Mouse (Mus musculus) liver, embryonic 11.5 days (tissue): ENCODE measurements at regions not wholly inside any gene's neighbourhood (a gene's known extent, or its start where the extent isn't known, plus 50 kb on each side); places are given as distances from the start of the nearest gene placed in this dataset.

Experiments
- ATAC-seq: fragments of 200-750 bp; cut with Nextera tagmentation; replicated peaks from 2 replicates; pipeline ENCODE4 v1.8.0; 2017; ENCODE audit warnings: moderate number of reproducible peaks, mild to moderate bottlenecking, moderate TSS enrichment, moderate library complexity; ENCODE audit not compliant: low FRiP score
- DNase-seq: peaks from one replicate; pipeline ENCODE4 v3.0.0-alpha.2; 2017; ENCODE audit warnings: low spot score
- H3K27ac ChIP-seq: fragments of 300-500 bp; sonication (generic); 2 replicates; pipeline ENCODE4 v1.5.1; 2014; ENCODE audit warnings: mild to moderate bottlenecking, low read depth, low read length, control low read depth
- H3K27me3 ChIP-seq: fragments of 300-500 bp; sonication (generic); replicated peaks from 2 replicates; pipeline ENCODE4 v1.6.1; 2014; ENCODE audit warnings: low read length, mixed read lengths; ENCODE audit not compliant: control insufficient read depth, insufficient read depth
- H3K36me3 ChIP-seq: fragments of 300-500 bp; sonication (generic); 2 replicates; pipeline ENCODE4 v1.6.1; 2014; ENCODE audit warnings: mild to moderate bottlenecking, low read length, moderate library complexity, mixed read lengths; ENCODE audit not compliant: control insufficient read depth, insufficient read depth
- H3K4me1 ChIP-seq: fragments of 300-500 bp; sonication (generic); replicated peaks from 2 replicates; pipeline ENCODE4 v1.6.1; 2014; ENCODE audit warnings: low read length, mixed read lengths; ENCODE audit not compliant: control insufficient read depth, insufficient read depth
- H3K4me2 ChIP-seq: fragments of 300-500 bp; sonication (generic); 2 replicates; pipeline ENCODE4 v1.6.1; 2014; ENCODE audit warnings: mild to moderate bottlenecking, control low read depth, moderate library complexity
- H3K4me3 ChIP-seq: fragments of 300-500 bp; sonication (generic); 2 replicates; pipeline ENCODE4 v1.5.1; 2014; ENCODE audit warnings: low read depth, low read length, control low read depth
- H3K9ac ChIP-seq: fragments of 300-500 bp; sonication (generic); 2 replicates; pipeline ENCODE4 v1.6.1; 2014; ENCODE audit warnings: low read depth, low read length, control low read depth
- H3K9me3 ChIP-seq: fragments of 300-500 bp; sonication (generic); 2 replicates; pipeline ENCODE4 v1.6.1; 2016; ENCODE audit warnings: low read length, inconsistent platforms, mixed read lengths; ENCODE audit not compliant: control insufficient read depth
- WGBS: fragments of 180-500 bp; shearing (Covaris S2); extraction: QIAGEN DNeasy Blood & Tissue Kit; methylation state at CpG from one replicate; pipeline ENCODE4 v1.1.7; 2014; 5-methylcytosine and 5-hydroxymethylcytosine counted together

DNA sequence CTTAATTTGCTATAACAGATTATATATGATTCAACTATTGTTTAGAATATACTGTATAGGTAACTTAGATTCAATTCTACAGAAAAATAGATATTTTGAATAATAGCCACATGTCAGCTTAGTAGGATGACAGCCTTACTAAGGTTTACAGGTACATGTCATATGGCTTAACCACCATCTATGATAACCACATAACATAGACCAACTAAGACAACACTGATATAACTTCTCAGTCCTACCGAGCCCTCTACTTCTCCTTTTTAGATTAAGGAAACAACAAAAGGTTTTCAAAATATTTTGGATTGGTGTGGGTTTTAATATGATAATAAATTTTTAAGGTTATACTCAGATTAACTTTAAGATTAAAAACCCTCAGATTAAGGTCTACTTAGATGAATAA, 977.4 kb downstream of the 4930447A16Rik start:
- Histone ChIP-seq H3K4me2 (no peak overlapping the region), H3K9me3 (no peaks in the 10 kb centered on the region), H3K36me3 (no peaks in the 10 kb centered on the region), H3K4me1 (peaks cover 23% of the 10 kb centered on the region), H3K9ac (no peak overlapping the region), H3K27me3 (no peaks in the 10 kb centered on the region), H3K4me3 (no peak overlapping the region), H3K27ac (no peak overlapping the region)
- ATAC-seq (no peak), DNase-seq (no peak)
- 34% methylated on average over 1 of the region's 1 CpGs for WGBS

DNA sequence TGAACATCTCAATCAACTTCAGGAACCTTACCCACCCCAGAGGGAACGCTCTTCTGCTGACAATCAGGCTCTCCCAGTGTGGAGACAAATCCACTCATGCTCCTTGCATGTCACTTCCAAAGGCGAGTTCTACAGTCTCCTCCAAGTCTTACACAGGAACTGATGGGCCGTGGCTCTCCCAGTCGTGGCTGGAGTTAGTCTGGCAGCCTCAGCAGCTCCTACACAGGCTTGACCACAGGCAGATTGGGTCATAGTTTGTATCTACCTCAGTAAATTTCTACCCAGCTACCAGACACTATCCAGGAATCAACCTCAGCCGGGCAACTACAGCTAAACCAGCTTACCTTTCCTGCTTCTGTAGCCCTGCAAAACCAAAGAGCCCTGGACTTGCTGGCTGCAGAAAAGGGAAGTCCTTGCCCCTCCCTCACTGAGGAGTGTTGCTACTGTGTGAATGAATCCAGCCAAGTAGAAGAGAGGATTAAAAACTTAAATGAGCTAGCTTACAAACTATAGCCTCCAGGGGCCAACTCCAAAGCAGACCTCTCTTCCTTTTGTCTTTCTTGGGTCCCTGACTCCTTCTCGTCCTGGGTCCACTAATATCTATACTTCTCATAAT, 978.5 kb downstream of the 4930447A16Rik start:
- Histone ChIP-seq H3K9ac (no peak overlapping the region), H3K4me3 (no peak overlapping the region), H3K36me3 (no peaks in the 10 kb centered on the region), H3K4me2 (no peak overlapping the region), H3K27me3 (no peaks in the 10 kb centered on the region), H3K9me3 (no peaks in the 10 kb centered on the region), H3K4me1 (peaks cover 23% of the 10 kb centered on the region), H3K27ac (no peak overlapping the region)
- no peak for ATAC-seq
- WGBS, result 33% methylated on average over 6 of the region's 6 CpGs
- no peak for DNase-seq

DNA sequence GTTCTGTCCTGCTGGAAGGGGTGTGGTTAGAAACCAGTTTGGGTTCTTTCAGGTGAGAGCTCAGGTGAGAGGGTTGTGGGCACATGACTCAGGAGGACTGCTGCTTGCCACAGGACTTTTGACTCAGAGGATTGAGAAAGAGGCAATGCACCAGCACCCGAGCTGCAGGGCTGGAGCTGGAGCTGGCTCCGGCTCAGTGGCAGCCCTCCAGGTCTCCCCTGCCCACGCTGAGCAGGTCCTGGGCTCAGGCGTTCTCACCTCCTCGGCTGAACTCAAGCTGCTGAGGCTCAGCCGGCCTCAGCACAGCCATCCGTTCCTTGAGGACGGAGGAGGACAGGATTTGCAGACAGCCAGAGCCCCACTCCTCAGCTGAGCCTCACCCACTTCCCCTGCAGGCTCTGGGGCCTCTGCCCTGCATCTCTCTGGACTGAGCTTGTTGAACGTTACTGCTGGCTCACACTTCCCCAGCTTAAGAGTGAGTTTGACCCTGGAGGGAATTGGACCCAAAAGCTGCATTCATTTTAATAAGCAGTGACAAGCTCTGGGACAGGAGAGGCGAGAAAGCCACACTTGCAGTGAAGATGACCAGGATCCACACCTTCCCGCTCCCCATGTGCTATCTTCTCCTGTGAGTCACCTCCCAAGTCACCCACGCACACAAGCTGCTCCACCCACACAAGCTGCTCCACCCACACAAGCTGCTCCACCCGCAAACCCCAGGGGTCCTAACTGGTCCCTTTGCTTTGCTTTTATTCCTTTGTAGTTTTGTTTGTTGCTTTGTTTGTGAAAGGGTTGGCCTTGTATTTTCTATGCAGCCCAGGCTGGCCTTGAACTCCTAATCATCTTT, 981.0 kb downstream of the 4930447A16Rik start:
- Histone ChIP-seq H3K27me3 (no peaks in the 10 kb centered on the region), H3K4me3 (no peak overlapping the region), H3K36me3 (no peaks in the 10 kb centered on the region), H3K4me2 (no peak overlapping the region), H3K9me3 (no peaks in the 10 kb centered on the region), H3K4me1 (peaks cover 23% of the 10 kb centered on the region), H3K9ac (0 out of 2 replicates have a peak overlapping the region, but pooled peaks have one; percentile 3), H3K27ac (no peak overlapping the region)
- DNase-seq (no peak), ATAC-seq (no peak)
- WGBS, result 29% methylated on average over 13 of the region's 13 CpGs

DNA sequence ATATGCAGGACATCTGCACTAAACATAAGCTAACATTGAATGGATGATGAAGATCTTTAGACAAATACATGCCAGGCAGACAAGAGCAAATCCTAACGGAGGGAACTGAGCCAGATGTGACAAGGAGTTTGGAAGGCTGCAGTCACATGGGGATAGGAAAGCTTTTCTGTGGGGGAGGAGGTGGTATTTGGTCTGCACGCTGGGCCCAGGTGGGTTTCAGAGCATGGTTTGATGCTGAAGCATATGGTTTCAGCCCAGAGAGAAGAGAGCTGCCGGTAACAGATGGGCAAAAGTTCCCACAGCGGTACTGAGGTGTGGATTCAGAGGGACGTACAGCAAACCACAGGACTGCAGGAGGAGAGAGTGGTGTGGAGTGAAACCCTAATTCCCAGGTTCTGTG, 982.1 kb downstream of the 4930447A16Rik start:
- peaks cover 23% of the 10 kb centered on the region for H3K4me1 ChIP-seq
- DNase-seq, result no peak
- no peaks in the 10 kb centered on the region for H3K27me3 ChIP-seq
- no peak overlapping the region for H3K9ac ChIP-seq
- no peak overlapping the region for H3K4me2 ChIP-seq
- no peaks in the 10 kb centered on the region for H3K9me3 ChIP-seq
- H3K4me3 ChIP-seq, result no peak overlapping the region
- 63% methylated on average over 5 of the region's 5 CpGs for WGBS
- H3K27ac ChIP-seq, result no peak overlapping the region
- no peaks in the 10 kb centered on the region for H3K36me3 ChIP-seq
- no peak for ATAC-seq

DNA sequence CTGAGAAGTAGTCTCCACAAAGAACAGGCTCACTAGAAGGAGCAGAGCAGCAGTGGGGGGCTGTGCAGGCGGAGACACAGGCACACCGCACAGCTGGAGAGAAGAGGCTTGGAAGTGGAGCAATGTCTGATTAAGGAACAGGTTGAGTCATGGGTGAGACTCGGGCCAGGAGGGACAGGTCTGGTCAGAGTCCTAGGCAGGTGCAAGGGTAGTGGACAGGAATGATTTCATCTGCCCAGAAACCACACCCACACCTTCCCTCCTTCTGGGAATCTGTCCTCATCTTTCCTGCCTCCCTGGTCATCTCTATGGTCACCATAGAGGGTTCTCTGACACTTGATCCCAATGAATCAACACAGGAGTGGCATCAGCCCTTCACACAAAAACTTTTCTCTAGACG, 983.8 kb downstream of the 4930447A16Rik start:
- H3K36me3 ChIP-seq, result no peaks in the 10 kb centered on the region
- 76% methylated on average over 4 of the region's 4 CpGs for WGBS
- H3K9ac ChIP-seq, result no peak overlapping the region
- peaks cover 14% of the 10 kb centered on the region for H3K4me1 ChIP-seq
- no peak overlapping the region for H3K27ac ChIP-seq
- H3K4me2 ChIP-seq, result no peak overlapping the region
- no peaks in the 10 kb centered on the region for H3K27me3 ChIP-seq
- DNase-seq (no peak), ATAC-seq (no peak)
- H3K4me3 ChIP-seq, result no peak overlapping the region
- no peaks in the 10 kb centered on the region for H3K9me3 ChIP-seq

DNA sequence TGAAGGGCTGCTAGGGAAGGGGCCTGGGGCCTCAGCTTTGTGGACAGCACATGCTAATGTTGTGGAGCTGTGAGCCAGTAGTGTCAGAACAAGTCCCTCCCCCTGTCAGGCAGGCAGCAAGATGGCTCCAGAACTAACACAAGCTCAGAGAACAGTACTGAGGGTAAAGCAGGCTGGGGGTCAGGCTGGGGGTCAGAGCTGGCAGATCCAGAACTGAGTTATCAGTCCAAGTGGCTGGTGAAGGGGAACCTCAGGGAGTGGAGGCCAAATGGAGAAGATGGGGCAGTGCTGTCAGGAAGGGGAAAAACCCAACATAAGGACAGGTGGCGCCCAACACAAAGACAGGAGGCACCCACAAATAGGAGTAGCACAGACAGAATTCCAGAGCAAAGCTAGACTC, 985.1 kb downstream of the 4930447A16Rik start:
- Histone ChIP-seq H3K36me3 (no peaks in the 10 kb centered on the region), H3K4me3 (no peak overlapping the region), H3K27ac (no peak overlapping the region), H3K9ac (no peak overlapping the region), H3K4me2 (no peak overlapping the region), H3K9me3 (no peaks in the 10 kb centered on the region), H3K27me3 (no peaks in the 10 kb centered on the region), H3K4me1 (peaks cover 10% of the 10 kb centered on the region)
- ATAC-seq (no peak), DNase-seq (no peak)
- WGBS, result 83% methylated on average over 1 of the region's 1 CpGs

DNA sequence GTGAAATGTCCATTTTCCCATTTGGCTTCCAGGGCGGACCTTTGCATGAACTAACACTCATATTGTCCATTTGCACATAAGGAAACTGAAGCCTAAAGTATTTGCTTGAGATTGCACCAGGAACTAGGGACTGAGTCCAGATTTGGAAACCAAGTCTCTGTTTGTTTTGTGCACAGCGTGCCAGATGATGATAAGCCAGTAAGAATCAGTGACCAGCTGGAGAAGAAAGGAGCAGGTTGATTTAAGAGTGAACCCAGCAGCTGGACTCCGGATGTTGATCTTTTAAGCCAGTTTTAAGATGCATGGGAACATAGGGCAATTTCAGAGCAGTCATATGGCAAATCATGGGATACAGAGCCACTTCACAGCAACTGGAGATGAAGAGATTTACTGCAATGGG, 987.1 kb downstream of the 4930447A16Rik start:
- DNase-seq (no peak), ATAC-seq (no peak)
- Histone ChIP-seq H3K4me3 (no peak overlapping the region), H3K36me3 (no peaks in the 10 kb centered on the region), H3K27me3 (no peaks in the 10 kb centered on the region), H3K4me1 (no peaks in the 10 kb centered on the region), H3K9me3 (no peaks in the 10 kb centered on the region), H3K27ac (no peak overlapping the region), H3K4me2 (no peak overlapping the region), H3K9ac (no peak overlapping the region)
- WGBS, result 79% methylated on average over 3 of the region's 3 CpGs

DNA sequence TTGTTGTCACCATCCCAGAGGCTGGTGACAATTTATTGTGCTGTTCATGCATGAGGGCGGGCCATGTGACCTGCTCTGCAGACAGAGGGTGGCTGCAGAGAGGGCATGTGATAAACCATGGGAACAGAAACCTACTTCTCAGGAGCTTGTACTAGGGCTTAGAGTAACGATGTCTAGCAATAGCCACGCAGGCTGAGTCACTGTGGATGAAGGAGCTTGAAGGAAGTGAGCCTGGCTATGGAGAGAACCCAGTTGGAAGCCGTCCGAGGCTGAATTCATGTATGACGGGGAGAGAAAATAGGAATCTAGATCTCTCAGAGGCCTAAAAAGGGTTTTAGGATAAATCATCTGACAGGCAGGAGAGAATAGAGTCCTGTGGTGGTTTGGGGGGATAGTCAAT, 988.0 kb downstream of the 4930447A16Rik start:
- Histone ChIP-seq H3K9me3 (no peaks in the 10 kb centered on the region), H3K4me2 (no peak overlapping the region), H3K4me3 (no peak overlapping the region), H3K36me3 (no peaks in the 10 kb centered on the region), H3K4me1 (no peaks in the 10 kb centered on the region), H3K9ac (no peak overlapping the region), H3K27ac (no peak overlapping the region), H3K27me3 (no peaks in the 10 kb centered on the region)
- 82% methylated on average over 6 of the region's 6 CpGs for WGBS
- ATAC-seq (no peak), DNase-seq (no peak)
